Mouse (Mus musculus) mesoderm, embryonic 11.5 days (tissue): ENCODE data around the gene Golga1.
"Not testable (repeated sequence)": the region's sequence is repeated elsewhere in the genome, so short reads cannot be mapped to it uniquely, and the experiment has no call there.

ENCODE experiments used
- DNase-seq: peaks from one replicate; pipeline ENCODE4 v3.0.0-alpha.2; 2012; ENCODE audit warnings: low read depth, low spot score

Golga1 gene

GRCm38 (mm10) chr2:39065400-39065987 is at the start of gene Golga1:
Gene Golga1 (minus strand): TSS chr2:39065541.
- peak; percentile 94 for DNase-seq

- no peak for DNase-seq
Observed at GRCm38 (mm10) chr2:39114093-39114492, 48.8 kb upstream of the Golga1 start.

GRCm38 (mm10) chr2:39110514-39110913 is 45.2 kb upstream of the Golga1 start:
- no peak for DNase-seq

- DNase-seq = not testable (repeated sequence)
Observed at GRCm38 (mm10) chr2:39109712-39110111, 44.4 kb upstream of the Golga1 start.

DNA sequence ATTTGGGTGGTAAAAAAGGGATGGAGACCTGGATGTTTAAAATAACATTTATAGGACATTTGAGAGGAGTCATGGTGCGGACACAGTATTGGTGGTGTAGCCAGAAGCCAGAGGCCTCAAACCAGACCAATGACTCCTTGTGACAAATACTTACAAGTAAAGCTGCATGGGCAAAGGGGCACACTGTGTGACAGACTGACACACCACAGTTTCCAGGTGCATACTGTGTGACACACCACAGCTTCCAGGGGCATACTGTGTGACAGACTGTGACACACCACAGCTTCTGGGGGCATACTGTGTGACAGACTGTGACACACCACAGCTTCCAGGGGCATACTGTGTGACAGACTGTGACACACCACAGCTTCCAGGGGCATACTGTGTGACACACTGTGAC is 34.6 kb upstream of the Golga1 start:
- not testable (repeated sequence) for DNase-seq

DNA sequence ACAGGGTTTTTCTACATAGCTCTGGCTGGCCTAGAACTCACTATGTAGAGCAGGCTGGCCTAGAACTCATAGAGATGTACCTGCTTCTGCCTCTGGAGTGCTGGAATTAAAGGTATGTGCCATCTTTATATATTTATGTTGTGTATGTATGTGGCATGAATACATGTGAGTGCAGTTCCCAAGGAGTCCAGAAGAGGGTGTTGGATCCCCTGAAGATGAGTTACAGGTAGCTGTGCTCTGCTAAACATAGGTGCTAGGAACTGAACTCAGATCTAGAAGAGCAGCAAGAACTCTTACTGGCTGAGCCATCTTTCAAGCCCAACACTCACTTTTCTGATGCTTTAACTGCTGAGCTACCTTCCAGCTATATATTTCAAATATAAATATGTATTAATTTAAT is 32.7 kb upstream of the Golga1 start:
- DNase-seq = peak; percentile 13

- peak; percentile 6 for DNase-seq
Observed at GRCm38 (mm10) chr2:39091966-39092365, 26.6 kb upstream of the Golga1 start.

DNA sequence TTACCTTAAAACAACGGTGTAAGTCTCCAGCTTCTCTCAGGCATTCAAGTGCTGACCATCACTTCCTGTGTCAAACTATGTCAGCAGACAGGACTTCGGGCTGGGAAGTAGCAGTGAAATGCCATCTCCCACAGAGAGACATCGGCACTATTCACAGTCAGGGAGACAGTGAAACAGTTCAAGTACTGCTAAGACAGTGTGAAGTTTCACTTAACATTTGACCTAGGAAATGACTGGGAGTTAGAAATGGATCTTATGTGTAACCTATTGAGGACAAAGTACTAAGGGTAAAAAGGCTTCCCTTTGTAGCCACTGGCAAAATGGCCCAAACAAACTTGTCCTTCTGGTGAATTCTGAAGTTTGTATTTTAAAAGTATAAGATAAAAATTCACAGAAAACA is 17.4 kb upstream of the Golga1 start:
- DNase-seq = no peak

- no peak for DNase-seq
Observed at GRCm38 (mm10) chr2:39070666-39071065, 5.3 kb upstream of the Golga1 start.

GRCm38 (mm10) chr2:39069096-39069495 is 3.8 kb upstream of the Golga1 start:
- no peak for DNase-seq

DNA sequence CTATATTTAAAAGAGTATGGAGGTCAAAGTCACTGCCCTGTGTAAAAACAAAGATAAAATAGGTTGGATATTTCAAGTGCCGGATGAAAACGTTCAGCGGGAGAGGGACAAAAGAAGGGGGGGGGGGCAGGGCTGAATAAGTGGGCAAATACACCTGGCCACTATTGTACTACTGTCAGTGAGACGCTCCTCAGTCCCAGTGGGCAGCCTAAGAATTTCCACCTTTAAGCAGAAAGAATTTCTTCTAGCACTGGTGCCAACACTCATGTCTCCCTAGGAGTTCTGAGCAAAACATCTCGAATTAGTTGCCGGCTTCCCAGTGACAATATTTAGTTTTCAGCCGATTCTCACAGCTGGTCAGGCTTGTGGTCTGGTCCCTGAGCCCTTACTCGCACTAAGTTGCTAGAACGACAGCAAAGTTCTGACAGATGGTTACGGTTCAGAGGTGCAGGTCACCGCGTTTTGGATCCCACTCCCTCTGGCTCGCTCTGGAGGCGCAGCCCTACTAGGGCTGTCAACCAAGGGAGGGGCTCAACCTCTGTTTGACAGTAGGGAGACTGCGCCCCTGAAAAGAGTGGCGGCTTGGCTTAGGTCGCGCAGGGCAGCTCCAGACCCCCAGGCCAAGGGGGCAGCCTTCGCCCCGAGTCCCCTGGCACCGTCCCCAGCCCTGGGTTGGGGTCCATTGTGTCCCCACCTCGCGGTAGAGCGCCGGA is 498 bp downstream of the Golga1 start:
- no peak for DNase-seq

GRCm38 (mm10) chr2:39048515-39048914 is 16.8 kb downstream of the Golga1 start:
- no peak for DNase-seq

GRCm38 (mm10) chr2:39040215-39040614 is 25.1 kb downstream of the Golga1 start:
- DNase-seq = no peak

GRCm38 (mm10) chr2:39031611-39032010 is 33.7 kb downstream of the Golga1 start:
- no peak for DNase-seq

DNA sequence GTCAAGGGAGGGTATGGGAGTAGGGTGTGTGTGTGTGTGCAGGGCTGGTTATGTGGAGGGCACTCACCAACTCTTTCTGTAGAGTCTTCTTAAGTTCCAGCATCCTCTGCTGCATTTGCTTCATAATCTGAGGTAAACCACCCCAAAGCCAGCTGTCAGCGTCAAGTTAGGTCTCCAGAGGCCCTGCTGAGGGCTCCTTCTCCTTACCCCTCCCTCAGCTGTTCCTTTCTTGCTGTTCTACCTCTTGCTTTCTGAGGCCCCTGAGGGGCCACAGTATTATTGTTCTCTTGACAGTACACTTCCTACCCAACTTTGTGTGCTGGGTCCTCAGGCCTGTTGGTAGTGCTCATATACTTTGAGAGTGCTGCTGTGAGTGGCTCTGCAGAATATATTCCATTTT is 45.3 kb downstream of the Golga1 start:
- no peak for DNase-seq

- no peak for DNase-seq
Observed at GRCm38 (mm10) chr2:39016581-39016980, 48.8 kb downstream of the Golga1 start.

- no peak for DNase-seq
Observed at GRCm38 (mm10) chr2:39012768-39013279, 52.5 kb downstream of the Golga1 start.

- no peak for DNase-seq
Observed at GRCm38 (mm10) chr2:39011971-39012370, 53.4 kb downstream of the Golga1 start.

GRCm38 (mm10) chr2:39011264-39011663 is 54.1 kb downstream of the Golga1 start:
- DNase-seq = no peak

DNA sequence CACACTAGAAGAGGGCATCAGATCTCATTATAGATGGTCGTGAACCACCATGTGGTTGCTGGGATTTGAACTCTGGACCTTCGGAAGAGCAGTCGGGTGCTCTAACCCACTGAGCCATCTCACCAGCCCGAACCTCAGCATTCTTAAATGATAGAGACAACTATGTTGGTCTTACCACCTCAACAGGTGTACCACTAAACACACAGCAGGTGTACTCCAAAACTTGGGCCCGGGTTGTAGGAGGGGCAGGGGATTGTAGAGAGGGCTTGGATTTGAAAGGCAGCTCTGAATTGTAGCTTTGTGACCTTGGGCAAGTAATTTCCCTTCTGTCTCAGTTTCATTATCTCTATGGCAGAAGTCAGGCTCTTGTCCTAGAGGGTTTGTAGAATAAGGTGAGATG is 55.2 kb downstream of the Golga1 start:
- DNase-seq = not testable (repeated sequence)

DNA sequence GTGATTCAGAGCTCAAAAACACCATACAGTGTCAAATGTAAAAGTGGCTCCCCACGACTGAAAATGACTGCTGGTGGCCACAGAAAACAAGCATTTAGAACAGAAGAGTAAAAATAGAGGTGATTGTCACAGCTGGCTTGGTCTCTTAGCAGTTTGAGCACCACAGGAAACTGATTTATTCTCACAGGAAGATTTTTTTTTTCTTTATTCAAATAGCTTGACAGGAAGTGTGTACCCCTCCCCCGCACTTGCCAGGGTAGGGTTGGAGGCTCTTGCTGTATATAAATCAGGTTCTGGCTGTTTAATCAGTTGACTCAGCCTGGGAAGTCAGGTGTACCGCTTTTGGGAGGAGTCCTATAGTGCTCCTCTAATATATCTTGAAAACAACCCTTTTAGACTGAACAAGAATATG is 56.4 kb downstream of the Golga1 start:
- peak; percentile 30 for DNase-seq

- peak; percentile 23 for DNase-seq
Observed at GRCm38 (mm10) chr2:39008350-39008851, 56.9 kb downstream of the Golga1 start.

DNA sequence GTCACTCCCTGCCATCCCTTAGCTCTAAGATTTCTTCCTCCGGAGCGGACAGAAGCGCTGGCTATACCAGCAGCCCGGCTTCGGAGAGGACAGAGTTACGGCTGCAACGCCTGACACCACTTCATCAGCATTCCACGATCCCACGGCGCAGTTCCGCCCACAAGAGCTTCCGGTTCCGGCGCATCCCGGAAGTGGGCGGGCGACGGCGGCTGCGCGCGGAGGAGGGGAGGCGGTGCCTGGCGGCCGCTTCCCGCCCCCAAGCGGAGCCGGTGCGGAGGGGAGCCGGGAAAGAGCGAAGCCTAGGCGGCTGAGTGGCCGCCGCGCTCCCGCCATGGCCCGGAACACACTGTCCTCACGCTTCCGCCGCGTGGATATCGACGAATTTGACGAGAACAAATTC is 57.5 kb downstream of the Golga1 start:
- DNase-seq = peak; percentile 95
